Mouse (Mus musculus): Measurements from ENCODE around the gene Cbx5. TPM values are rescaled to one million over a fixed set of nuclear protein-coding genes. Genes with fewer than 3 reads are reported as not detected.

Cbx5 gene
- total RNA-seq, 2 experiments from 2014 or later: 120 to 225 TPM

- peak; percentile 55; the same call in 1 of the 2 replicates for ATAC-seq (replicated peaks; ENCODE audit: poor library complexity, severe bottlenecking)
These were observed 86.6 kb downstream of the Cbx5 start for GRCm38 (mm10) chr15:103152890-103153610.

- 0 out of 2 replicates have a peak, but pooled peaks have one; percentile 33 for ATAC-seq (replicated peaks; ENCODE audit: poor library complexity, severe bottlenecking)
These were observed 87.2 kb downstream of the Cbx5 start for GRCm38 (mm10) chr15:103152371-103152770.

GRCm38 (mm10) chr15:103147779-103148178 is 91.8 kb downstream of the Cbx5 start:
- ATAC-seq (replicated peaks; ENCODE audit: poor library complexity, severe bottlenecking): no peak

GRCm38 (mm10) chr15:103147422-103147690 is 92.3 kb downstream of the Cbx5 start:
- no peak for ATAC-seq (replicated peaks; ENCODE audit: poor library complexity, severe bottlenecking)

GRCm38 (mm10) chr15:103146627-103147421 is 92.8 kb downstream of the Cbx5 start:
- ATAC-seq (replicated peaks; ENCODE audit: poor library complexity, severe bottlenecking): peak; percentile 46

GRCm38 (mm10) chr15:103145635-103146299 is 93.8 kb downstream of the Cbx5 start:
- no peak for ATAC-seq (replicated peaks; ENCODE audit: poor library complexity, severe bottlenecking)

- ATAC-seq (replicated peaks; ENCODE audit: poor library complexity, severe bottlenecking): no peak
These were observed 95.4 kb downstream of the Cbx5 start for GRCm38 (mm10) chr15:103144176-103144575.

Other genes starting within 250 kb of the Cbx5 start
- not detected in 2 replicates for gene Hoxc8, start 249.2 kb downstream of the Cbx5 start, total RNA-seq (2014; fragmentation: Nextera tagmentation)
- gene Hoxc8, start 249.2 kb downstream of the Cbx5 start, total RNA-seq (2017): not detected in 2 replicates
- gene Hoxc6, start 241.6 kb downstream of the Cbx5 start, total RNA-seq (2014; fragmentation: Nextera tagmentation): not detected in 2 replicates
- gene Hoxc6, start 241.6 kb downstream of the Cbx5 start, total RNA-seq (2017): not detected in 2 replicates
- gene Hoxc4, start 220.9 kb downstream of the Cbx5 start, total RNA-seq (2014; fragmentation: Nextera tagmentation): not detected in 2 replicates
- not detected in 2 replicates for gene Hoxc4, start 220.9 kb downstream of the Cbx5 start, total RNA-seq (2017)
- 3.3 and 4.7 TPM in 2 replicates for gene Smug1, start 72.7 kb downstream of the Cbx5 start, total RNA-seq (2014; fragmentation: Nextera tagmentation)
- gene Smug1, start 72.7 kb downstream of the Cbx5 start, total RNA-seq (2017): 1.8 and 4.0 TPM in 2 replicates
- 605 and 693 TPM in 2 replicates for gene Hnrnpa1, start 616 bp upstream of the Cbx5 start, total RNA-seq (2014; fragmentation: Nextera tagmentation)
- gene Hnrnpa1, start 616 bp upstream of the Cbx5 start, total RNA-seq (2017): 956 and 1,234 TPM in 2 replicates
- 159 and 180 TPM in 2 replicates for gene Nfe2, start 18.6 kb upstream of the Cbx5 start, total RNA-seq (2014; fragmentation: Nextera tagmentation)
- 112 and 174 TPM in 2 replicates for gene Nfe2, start 18.6 kb upstream of the Cbx5 start, total RNA-seq (2017)
- gene Copz1, start 32.9 kb upstream of the Cbx5 start, total RNA-seq (2014; fragmentation: Nextera tagmentation): 229 and 240 TPM in 2 replicates
- 80.3 and 87.2 TPM in 2 replicates for gene Copz1, start 32.9 kb upstream of the Cbx5 start, total RNA-seq (2017)
- gene Gpr84, start 70.8 kb upstream of the Cbx5 start, total RNA-seq (2014; fragmentation: Nextera tagmentation): 0.77 and 1.0 TPM in 2 replicates
- gene Gpr84, start 70.8 kb upstream of the Cbx5 start, total RNA-seq (2017): 0.77 and 1.1 TPM in 2 replicates
- 17.5 and 24.9 TPM in 2 replicates for gene Zfp385a, start 100.3 kb upstream of the Cbx5 start, total RNA-seq (2014; fragmentation: Nextera tagmentation)
- gene Zfp385a, start 100.3 kb upstream of the Cbx5 start, total RNA-seq (2017): 1.8 and 2.7 TPM in 2 replicates
- 24.7 and 29.8 TPM in 2 replicates for gene Itga5, start 126.9 kb upstream of the Cbx5 start, total RNA-seq (2014; fragmentation: Nextera tagmentation)
- 5.0 and 12.7 TPM in 2 replicates for gene Itga5, start 126.9 kb upstream of the Cbx5 start, total RNA-seq (2017)
- not detected in 2 replicates for gene Gtsf1, start 190.7 kb upstream of the Cbx5 start, total RNA-seq (2014; fragmentation: Nextera tagmentation)
- not detected in 2 replicates for gene Gtsf1, start 190.7 kb upstream of the Cbx5 start, total RNA-seq (2017)
- 0.86 TPM in 1 of 2 replicates, not detected in the other for gene Gtsf2, start 208.7 kb upstream of the Cbx5 start, total RNA-seq (2014; fragmentation: Nextera tagmentation)
- not detected in 2 replicates for gene Gtsf2, start 208.7 kb upstream of the Cbx5 start, total RNA-seq (2017)
- 77.4 and 94.2 TPM in 2 replicates for gene Nckap1l, start 214.0 kb upstream of the Cbx5 start, total RNA-seq (2014; fragmentation: Nextera tagmentation)
- 106 and 107 TPM in 2 replicates for gene Nckap1l, start 214.0 kb upstream of the Cbx5 start, total RNA-seq (2017)

Data from granulocyte monocyte progenitor cell, adult 5-6 weeks (primary cell).